Mouse (Mus musculus) ovary, adult 18-20 months (tissue): ENCODE results near the gene Shc1.
A peak's percentile ranks its signal among the peaks of the same experiment; 100 is the strongest.

Source experiments
- DNase-seq: peaks from one replicate; pipeline ENCODE4 v3.0.0; 2022; ENCODE audit warnings: low spot score, mixed read lengths

Gene Shc1

DNA sequence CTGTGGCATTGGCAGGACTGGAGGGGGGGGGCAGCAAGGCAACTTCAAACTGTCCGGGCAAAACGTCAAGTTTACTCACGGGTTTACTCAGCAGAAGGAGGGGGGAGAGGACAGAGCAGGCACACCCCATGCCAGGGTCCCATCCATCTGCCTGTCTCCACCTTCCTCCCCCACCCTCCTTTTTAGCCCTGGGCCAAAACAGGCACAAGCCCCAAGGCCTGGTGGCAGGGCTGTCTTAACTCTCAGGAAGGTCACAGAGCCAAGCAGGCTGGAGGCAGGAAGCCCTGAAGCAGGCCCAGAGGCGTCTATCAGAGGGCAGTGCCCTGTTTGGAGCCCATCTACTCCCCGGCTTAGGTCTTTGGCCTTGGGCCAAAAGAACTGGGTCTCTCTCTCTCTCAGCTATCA, 28.1 kb upstream of the Shc1 start:
- DNase-seq = peak; percentile 66

DNA sequence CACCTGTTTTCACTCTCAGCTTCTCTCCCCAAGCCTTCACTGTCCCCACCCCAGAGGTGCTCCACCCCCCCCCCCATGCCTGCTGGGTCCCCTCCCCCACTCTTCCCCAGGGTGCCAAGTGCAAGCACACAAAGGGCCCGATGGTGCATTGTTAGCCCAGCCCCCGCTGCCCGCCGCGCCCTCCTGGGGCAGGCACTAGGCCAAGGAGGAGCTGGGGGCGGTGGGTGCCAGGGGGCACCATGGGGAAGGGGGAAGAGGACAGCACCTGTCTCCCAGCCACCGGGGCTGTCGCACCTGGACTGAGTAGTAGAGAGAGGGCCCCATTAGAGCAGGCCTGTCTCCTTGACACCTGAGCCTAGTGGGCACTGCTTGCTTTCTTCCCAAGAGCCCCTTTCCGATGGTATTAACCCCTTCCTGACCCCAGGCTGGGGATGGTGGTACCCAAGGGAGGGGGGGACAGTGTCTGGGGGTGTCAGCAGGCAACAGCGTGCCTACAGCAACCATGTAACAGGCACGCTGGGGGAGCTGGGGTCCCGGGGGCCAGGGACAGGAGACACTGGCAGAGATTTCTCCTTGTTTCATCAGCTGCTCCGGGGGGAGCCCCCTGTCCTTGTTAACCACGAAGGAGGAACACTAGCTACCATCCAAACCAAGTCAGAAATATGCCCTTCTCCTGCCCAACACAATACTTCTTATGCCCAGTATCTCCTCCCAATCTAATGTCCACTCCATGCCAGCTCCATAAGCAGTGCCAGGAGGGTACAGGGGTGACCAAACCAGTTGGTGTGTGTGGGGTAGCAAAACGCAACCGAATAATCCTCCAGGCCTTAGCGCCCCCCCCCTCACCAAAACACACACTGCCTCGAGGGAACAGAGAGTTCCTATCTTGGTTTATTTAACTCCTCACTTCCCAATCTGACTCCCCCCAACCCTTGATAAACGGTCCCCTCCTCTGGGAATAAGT, 27.3 kb upstream of the Shc1 start:
- DNase-seq = no peak

GRCm38 (mm10) chr3:89391663-89392511, 26.4 kb upstream of the Shc1 start:
- DNase-seq = no peak

DNA sequence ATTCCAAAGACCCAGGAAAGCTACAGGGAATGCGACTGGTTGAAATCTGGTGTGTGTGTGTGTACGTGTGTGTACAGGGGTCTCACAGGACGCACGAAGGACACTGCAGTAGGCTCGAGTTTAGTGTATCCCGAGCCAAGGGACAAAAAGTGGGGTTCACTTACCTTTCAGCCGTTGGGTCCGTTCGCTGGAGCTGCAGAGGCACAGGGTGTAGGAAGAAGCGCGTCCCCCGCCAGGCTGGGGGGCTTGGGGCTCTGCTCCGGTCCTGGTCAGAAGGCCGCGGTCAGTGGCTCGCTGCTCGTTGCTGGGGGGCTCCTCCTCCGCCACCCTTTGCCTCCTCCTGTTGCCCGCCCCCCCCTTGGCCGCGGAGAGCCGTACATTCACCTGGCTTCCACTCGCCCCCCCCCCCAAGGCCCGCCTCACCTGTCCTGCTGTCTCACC, 25.4 kb upstream of the Shc1 start:
- no peak for DNase-seq

DNA sequence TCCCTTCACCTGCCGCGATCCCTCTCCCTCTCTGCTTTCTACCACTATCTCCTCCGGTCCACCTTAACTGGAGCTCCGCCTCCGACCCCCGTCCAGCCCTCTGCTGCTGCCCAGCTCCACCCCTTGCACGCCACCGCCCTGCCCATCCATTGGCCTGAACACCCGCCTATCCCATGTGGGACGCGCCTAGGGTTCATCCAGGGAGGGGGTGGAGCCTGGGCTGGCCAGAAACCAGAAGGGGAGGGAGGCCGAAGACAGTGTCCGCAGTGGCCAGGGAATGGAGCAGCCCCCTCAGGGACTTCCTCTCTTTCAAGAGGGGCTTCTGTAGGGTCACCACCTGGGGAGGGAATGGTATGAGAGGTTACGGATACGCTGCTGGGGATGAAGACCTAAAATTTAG, 24.6 kb upstream of the Shc1 start:
- DNase-seq = peak; percentile 99

- peak; percentile 78 for DNase-seq
These were observed 24.0 kb upstream of the Shc1 start, which contains the start of gene Zbtb7b for GRCm38 (mm10) chr3:89394006-89394893. Zbtb7b (minus strand) TSS chr3:89394776.

- peak; percentile 79 for DNase-seq
These were observed 23.4 kb upstream of the Shc1 start for GRCm38 (mm10) chr3:89394894-89395256.

- no peak for DNase-seq
These were observed 22.8 kb upstream of the Shc1 start for GRCm38 (mm10) chr3:89395419-89395805.

DNA sequence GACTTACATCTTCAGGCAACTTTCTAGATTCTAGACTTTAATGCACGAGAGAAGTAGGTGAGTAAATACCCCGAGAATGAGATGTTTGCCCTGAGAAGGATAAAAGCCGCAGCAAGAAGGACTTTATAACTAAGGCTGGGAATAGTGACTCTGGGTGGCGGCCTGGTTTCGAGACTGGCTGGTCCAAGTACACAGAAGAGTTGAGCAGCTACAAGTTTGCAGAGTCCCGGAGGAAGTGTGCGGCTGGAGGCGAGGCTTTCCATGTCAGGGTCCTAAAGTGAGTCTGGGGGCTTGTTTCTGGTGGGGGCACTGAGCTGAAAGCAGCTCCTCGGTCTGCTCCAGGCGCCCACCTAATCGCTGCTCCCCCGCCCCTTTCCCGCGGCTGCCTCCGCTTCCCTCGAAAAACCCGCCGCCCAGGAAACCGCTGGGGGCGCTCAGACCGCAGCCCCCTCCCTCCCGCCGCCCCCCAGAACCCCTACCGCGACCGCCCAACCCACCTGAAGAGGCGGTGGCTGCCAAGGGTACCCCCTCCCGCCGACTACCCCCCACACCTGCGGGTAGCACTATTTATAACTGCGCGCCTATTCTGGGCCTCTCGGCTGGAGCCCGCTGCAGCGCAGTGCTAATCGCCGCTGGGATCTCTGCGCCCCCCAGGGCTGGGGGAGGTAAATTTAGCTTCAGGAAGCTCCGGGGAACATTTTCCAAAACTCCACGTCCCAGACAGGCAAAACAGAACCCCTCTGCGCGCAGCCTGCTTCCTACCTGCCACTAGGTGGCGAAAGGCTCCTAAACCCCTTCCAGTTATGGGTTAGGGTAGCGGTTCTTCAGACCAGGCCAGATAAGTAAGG, 22.2 kb upstream of the Shc1 start:
- DNase-seq = no peak

DNA sequence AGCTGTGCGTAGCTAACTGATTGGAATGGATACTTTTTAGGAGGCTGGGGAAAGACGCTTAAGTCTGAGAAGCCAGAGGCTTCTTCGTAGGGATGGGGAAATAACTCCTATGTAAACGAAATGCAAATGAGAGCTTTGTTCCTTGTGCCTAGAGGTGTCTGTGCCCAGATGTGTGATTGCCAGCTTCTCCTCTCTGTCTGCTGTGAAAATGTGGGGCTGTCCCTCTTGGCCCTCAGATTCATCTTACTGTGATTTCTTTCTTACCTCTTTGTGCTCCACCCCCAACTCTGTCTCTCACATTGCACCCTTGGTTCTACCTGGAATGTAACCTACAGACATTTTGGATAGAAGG, 21.6 kb upstream of the Shc1 start:
- no peak for DNase-seq

DNA sequence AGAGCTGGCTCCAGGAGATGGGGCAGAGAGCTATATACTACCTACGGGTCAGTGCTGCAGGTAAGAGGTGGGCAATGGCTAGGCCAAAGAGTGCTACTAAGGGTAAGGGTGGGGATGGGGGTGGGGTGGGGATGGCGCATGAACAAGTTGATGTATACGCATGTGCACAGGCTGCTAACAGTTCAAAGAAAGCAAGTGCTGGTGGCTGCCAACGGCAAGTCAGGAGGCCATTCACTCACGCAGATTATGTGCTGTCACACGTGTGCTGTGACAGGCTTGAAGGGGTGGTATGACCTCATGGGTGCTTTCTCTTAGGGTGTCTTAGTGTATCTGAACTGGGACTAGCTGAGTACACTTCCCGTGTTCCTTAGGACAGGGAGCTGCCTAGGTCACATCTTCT, 16.9 kb upstream of the Shc1 start:
- DNase-seq = no peak

GRCm38 (mm10) chr3:89402693-89403092, 15.6 kb upstream of the Shc1 start, which contains the start of gene Lenep:
Lenep (minus strand) TSS chr3:89402793.
- no peak for DNase-seq

DNA sequence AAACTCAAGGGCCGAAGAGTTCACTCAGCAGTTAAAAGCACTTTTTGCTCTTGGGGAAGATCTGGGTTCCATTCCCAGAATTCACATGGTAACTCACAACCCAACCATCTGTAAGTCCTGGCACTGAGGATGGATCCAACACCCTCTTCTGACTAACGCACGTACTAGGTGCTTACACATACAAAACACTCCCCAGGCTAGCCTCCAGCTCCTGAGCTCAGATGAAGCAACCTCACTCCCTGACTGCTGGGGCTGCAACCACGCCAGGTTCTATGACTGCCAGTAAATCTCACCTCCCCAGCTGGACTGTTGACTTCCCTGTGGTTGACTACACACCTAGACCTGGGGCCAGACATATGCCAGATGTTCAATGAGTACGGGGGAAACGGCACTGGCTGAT, 11.4 kb upstream of the Shc1 start:
- no peak for DNase-seq

DNA sequence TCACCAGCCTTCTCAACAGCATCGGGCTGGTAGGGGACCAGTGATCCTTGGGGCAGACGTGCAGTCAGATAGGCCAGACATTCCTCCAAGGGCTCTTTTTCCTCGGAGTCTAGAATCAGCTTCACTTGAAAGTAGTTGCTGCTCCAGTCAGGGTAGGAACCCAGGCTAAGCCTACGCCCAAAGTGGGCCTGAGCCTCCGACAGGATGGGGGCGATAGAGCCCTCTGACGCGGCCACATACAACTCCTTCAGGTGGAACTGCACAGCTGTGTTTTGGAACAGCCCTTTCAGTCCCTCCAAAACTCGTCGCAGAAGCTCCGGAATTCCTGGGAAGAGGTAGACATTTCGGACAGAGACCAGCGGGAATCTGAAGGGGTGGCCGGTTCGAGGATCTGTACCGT, 9.8 kb upstream of the Shc1 start:
- DNase-seq = no peak

DNA sequence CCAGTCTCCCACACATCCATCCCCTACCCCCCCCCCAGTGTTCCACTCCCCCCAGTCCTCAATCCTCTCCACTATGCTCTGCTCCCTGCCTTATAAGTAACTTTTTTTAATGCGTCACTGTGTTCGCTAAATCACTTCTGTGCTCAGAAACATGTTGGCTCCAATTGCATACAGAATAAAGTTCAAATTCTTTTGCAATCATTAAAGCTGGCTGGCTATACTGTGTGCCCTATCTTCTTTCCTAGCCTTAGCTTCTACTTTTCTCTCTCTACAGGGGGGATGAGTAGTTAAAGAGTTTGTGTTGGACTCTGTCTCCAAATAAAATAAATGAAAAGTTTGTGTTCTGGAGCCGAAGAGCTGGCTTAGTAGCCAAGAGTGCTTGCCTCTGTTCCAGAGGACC, 8.5 kb upstream of the Shc1 start:
- DNase-seq = no peak

DNA sequence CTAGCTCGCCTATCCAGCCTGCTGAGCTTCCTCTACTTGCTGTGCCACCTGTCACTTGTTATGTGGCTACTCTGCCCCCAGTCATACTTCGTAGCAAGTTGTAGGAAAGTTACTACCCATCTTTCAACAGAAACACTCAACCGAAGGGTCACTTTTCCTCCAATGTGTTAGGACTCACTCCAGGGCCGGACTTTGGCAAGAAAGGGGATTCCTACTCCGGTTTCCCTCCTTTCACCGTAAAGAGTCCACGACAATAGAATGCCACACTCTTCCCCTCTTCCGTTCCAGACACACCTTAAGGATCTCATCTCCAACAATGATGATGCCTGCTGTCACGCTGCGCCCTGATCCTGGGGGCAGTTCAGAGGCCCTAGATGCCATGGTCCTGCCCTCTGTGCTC, 7.4 kb upstream of the Shc1 start:
- no peak for DNase-seq

- DNase-seq = peak; percentile 97
These were observed 6.5 kb upstream of the Shc1 start, which contains the start of gene Flad1 for GRCm38 (mm10) chr3:89411490-89412393. Flad1 (minus strand) TSS chr3:89411870.

- DNase-seq = no peak
These were observed 2.1 kb upstream of the Shc1 start for GRCm38 (mm10) chr3:89416158-89416557.

DNA sequence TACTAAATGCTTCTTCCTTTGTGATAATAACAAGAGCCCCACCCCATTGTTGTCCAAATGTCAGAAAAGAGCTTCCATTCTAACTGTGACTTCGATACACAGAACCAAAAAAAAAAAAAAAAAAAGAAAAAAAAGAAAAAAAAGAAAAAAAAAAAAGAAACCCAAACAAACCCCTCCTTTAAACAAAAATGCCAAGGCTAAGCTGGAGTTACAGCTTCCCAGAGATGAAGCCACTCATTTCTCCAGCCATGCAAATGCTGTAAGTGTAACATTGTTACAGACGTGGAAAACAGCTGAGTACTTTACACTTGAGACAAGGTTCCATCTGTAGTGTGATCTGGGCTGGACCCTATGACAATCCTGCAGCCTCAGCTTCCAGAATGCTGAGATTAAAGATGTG, 1.1 kb upstream of the Shc1 start:
- no peak for DNase-seq

GRCm38 (mm10) chr3:89417840-89418169, 438 bp upstream of the Shc1 start:
- no peak for DNase-seq
